Mouse (Mus musculus): ENCODE results near the gene Hoxa10.

DNA sequence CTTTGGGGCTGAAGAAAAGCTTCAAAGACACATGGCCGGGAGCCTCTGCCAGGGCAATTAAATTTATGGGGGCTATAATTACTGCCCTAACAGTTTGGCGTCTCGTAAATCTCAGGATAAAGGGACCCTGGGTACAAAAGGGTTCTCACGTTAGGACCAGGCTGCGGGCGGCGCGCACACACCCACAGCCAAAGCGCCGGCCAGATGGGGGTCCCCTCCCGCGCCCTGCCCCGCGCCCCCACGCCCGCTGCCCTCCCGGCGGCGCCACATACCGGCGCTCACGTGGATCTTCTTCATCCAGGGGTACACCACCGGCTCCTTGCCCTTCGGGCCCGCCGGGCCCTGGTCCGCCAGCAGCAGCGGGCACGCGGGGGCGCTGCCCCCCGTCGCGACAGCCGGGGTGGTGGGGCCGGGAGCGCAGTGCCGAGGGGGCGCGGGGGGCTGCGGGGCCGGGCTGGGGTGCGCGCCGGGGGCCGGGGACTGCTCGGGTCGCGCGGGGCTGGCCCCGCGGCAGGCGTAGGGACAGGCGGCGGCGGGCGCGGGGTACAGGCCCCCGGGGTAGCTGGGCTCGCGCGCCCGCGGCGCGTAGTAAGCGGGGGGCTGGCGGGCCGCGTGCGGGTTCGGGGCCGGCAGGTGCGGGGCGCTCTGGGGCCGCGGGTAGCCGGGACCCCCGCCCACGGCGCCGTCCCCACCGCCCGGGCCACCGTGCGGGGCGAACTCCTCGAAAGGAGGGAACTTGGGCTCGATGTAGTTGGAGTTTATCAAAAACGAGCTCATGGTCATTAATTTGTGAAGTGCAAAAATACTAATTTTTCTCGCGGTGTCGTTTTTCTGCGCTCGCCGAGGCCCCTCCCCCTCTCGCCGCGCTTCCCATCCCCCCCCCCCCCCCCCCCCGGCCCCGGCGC, 49.5 kb downstream of the Hoxa10 start, which contains the start of gene Hoxa4:
- TF ChIP-seq CTCF (conservative IDR thresholded peaks at IDR 0.05; ENCODE audit: insufficient read depth, insufficient read length, low read depth, low read length) (no peak), POLR2A (IDR thresholded peaks at IDR 0.05; ENCODE audit: low read depth, low read length) (no peak)
